ENCODE assay signal across 12 mouse cellular contexts in genomic region chr1:132977402-132977801, GRCm38 (mm10).
"Had no signal": no experiment of that assay in that cellular context is flagged by ENCODE, and none has a peak within 500 bp of the region (broad histone marks: within the 10 kb centered on the region; RNA-seq: fewer than 3 reads in every experiment).

No protein-coding gene starts in this region.

- H3K4me3 ChIP-seq: kidney, embryonic 15.5 days; limb, embryonic 15.5 days; liver, embryonic 12.5 days; midbrain, embryonic 10.5 days had no signal

- H3K4me2 ChIP-seq: kidney, embryonic 15.5 days; limb, embryonic 15.5 days; liver, embryonic 12.5 days; lung, embryonic 14.5 days had no signal

- H3K27ac ChIP-seq: kidney, embryonic 15.5 days; limb, embryonic 15.5 days; liver, embryonic 12.5 days; midbrain, embryonic 10.5 days had no signal

- H3K27me3 ChIP-seq: kidney, embryonic 15.5 days; limb, embryonic 15.5 days had no signal

- ATAC-seq: liver, embryonic 12.5 days had no signal

- H3K4me1 ChIP-seq: kidney, embryonic 15.5 days; limb, embryonic 15.5 days; liver, embryonic 12.5 days; midbrain, embryonic 10.5 days had no signal

- DNase-seq: kidney, postnatal 14 days; lung, embryonic 14.5 days; lung, postnatal 10 days; lung, postnatal 4 days; midbrain, embryonic 14.5 days; right cerebral cortex, postnatal 14 days; thymus, adult 18-20 months; thymus, postnatal 14 days had no signal

- H3K9ac ChIP-seq: kidney, embryonic 15.5 days; limb, embryonic 15.5 days; liver, embryonic 12.5 days; lung, embryonic 14.5 days had no signal

- H3K9me3 ChIP-seq: kidney, embryonic 15.5 days; limb, embryonic 15.5 days; liver, embryonic 12.5 days; midbrain, embryonic 10.5 days had no signal
